Mouse (Mus musculus): ENCODE measurements around the gene Itga4. TPM values are rescaled to one million over a fixed set of nuclear protein-coding genes. Genes with fewer than 3 reads are reported as not detected.

Gene Itga4
- 6.5 and 8.2 TPM in 2 replicates for polyA plus RNA-seq (2015; fragmentation: Nextera tagmentation; extraction: Ambion mirVana)

GRCm38 (mm10) chr2:79255192-79256000, at the start of gene Itga4:
TSS of gene Itga4 (plus strand) at chr2:79255426.
- WGBS, result under 1% methylated on average over 39 of the region's 41 CpGs
- H3K27ac ChIP-seq, result peak within 1 kb of the TSS; percentile 61
- no peaks in the 10 kb centered on the region for H3K9me3 ChIP-seq
- peak; percentile 83 for ATAC-seq (ENCODE audit: borderline replicate concordance, extremely low read depth, low FRiP score, low TSS enrichment)
- H3K36me3 ChIP-seq, result no peaks in the 10 kb centered on the region
- H3K27me3 ChIP-seq, result 0 out of 2 replicates have a peak, but pooled peaks cover 10% of the 10 kb centered on the region
- H3K4me3 ChIP-seq, result peak within 1 kb of the TSS; percentile 51
- peak within 1 kb of the TSS; percentile 41 for H3K9ac ChIP-seq
- peak within 1 kb of the TSS; percentile 87 for H3K4me2 ChIP-seq
- H3K4me1 ChIP-seq, result peaks cover 17% of the 10 kb centered on the region

- Histone ChIP-seq H3K27me3 (no peaks in the 10 kb centered on the region), H3K4me3 (no peak overlapping the region), H3K9me3 (no peaks in the 10 kb centered on the region), H3K4me1 (no peaks in the 10 kb centered on the region), H3K27ac (no peak overlapping the region), H3K4me2 (no peak overlapping the region), H3K36me3 (no peaks in the 10 kb centered on the region), H3K9ac (no peak overlapping the region)
- ATAC-seq (ENCODE audit: borderline replicate concordance, extremely low read depth, low FRiP score, low TSS enrichment), result no peak
- 70% methylated on average over 4 of the region's 4 CpGs for WGBS
Observed at GRCm38 (mm10) chr2:79206191-79206755, 49.0 kb upstream of the Itga4 start.

GRCm38 (mm10) chr2:79214982-79215381, 40.2 kb upstream of the Itga4 start:
- no peak overlapping the region for H3K27ac ChIP-seq
- H3K4me3 ChIP-seq, result no peak overlapping the region
- no peak overlapping the region for H3K4me2 ChIP-seq
- no peaks in the 10 kb centered on the region for H3K9me3 ChIP-seq
- no peaks in the 10 kb centered on the region for H3K27me3 ChIP-seq
- no peaks in the 10 kb centered on the region for H3K36me3 ChIP-seq
- H3K4me1 ChIP-seq, result no peaks in the 10 kb centered on the region
- no peak for ATAC-seq (ENCODE audit: borderline replicate concordance, extremely low read depth, low FRiP score, low TSS enrichment)
- no peak overlapping the region for H3K9ac ChIP-seq

- no peak for ATAC-seq (ENCODE audit: borderline replicate concordance, extremely low read depth, low FRiP score, low TSS enrichment)
- H3K27ac ChIP-seq, result no peak overlapping the region
- no peaks in the 10 kb centered on the region for H3K27me3 ChIP-seq
- H3K36me3 ChIP-seq, result no peaks in the 10 kb centered on the region
- H3K9me3 ChIP-seq, result no peaks in the 10 kb centered on the region
- H3K4me2 ChIP-seq, result no peak overlapping the region
- no peak overlapping the region for H3K9ac ChIP-seq
- WGBS, result 73% methylated on average over 3 of the region's 3 CpGs
- no peaks in the 10 kb centered on the region for H3K4me1 ChIP-seq
- H3K4me3 ChIP-seq, result no peak overlapping the region
Observed at GRCm38 (mm10) chr2:79215479-79215878, 39.7 kb upstream of the Itga4 start.

GRCm38 (mm10) chr2:79224714-79225426, 30.4 kb upstream of the Itga4 start:
- 37% methylated on average over 3 of the region's 3 CpGs for WGBS
- Histone ChIP-seq H3K4me2 (no peak overlapping the region), H3K4me1 (no peaks in the 10 kb centered on the region), H3K27ac (no peak overlapping the region), H3K27me3 (no peaks in the 10 kb centered on the region), H3K9ac (no peak overlapping the region), H3K4me3 (no peak overlapping the region), H3K36me3 (no peaks in the 10 kb centered on the region), H3K9me3 (no peaks in the 10 kb centered on the region)
- no peak for ATAC-seq (ENCODE audit: borderline replicate concordance, extremely low read depth, low FRiP score, low TSS enrichment)

- WGBS, result 66% methylated on average over 4 of the region's 4 CpGs
- H3K4me3 ChIP-seq, result no peak overlapping the region
- no peaks in the 10 kb centered on the region for H3K36me3 ChIP-seq
- no peaks in the 10 kb centered on the region for H3K27me3 ChIP-seq
- H3K9ac ChIP-seq, result no peak overlapping the region
- ATAC-seq (ENCODE audit: borderline replicate concordance, extremely low read depth, low FRiP score, low TSS enrichment), result no peak
- no peaks in the 10 kb centered on the region for H3K9me3 ChIP-seq
- no peak overlapping the region for H3K27ac ChIP-seq
- H3K4me1 ChIP-seq, result no peaks in the 10 kb centered on the region
- H3K4me2 ChIP-seq, result no peak overlapping the region
Observed at GRCm38 (mm10) chr2:79227805-79228241, 27.4 kb upstream of the Itga4 start.

- H3K36me3 ChIP-seq, result no peaks in the 10 kb centered on the region
- WGBS, result 85% methylated on average over 4 of the region's 4 CpGs
- no peaks in the 10 kb centered on the region for H3K4me1 ChIP-seq
- no peaks in the 10 kb centered on the region for H3K9me3 ChIP-seq
- no peaks in the 10 kb centered on the region for H3K27me3 ChIP-seq
- H3K4me3 ChIP-seq, result no peak overlapping the region
- no peak overlapping the region for H3K4me2 ChIP-seq
- no peak overlapping the region for H3K9ac ChIP-seq
- H3K27ac ChIP-seq, result no peak overlapping the region
- ATAC-seq (ENCODE audit: borderline replicate concordance, extremely low read depth, low FRiP score, low TSS enrichment), result no peak
Observed at GRCm38 (mm10) chr2:79231056-79231949, 23.9 kb upstream of the Itga4 start.

GRCm38 (mm10) chr2:79235767-79236487, 19.3 kb upstream of the Itga4 start:
- 74% methylated on average over 8 of the region's 8 CpGs for WGBS
- ATAC-seq (ENCODE audit: borderline replicate concordance, extremely low read depth, low FRiP score, low TSS enrichment), result no peak

GRCm38 (mm10) chr2:79237216-79237615, 18.0 kb upstream of the Itga4 start:
- Histone ChIP-seq H3K9me3 (no peaks in the 10 kb centered on the region), H3K9ac (no peak overlapping the region), H3K4me1 (no peaks in the 10 kb centered on the region), H3K4me2 (no peak overlapping the region), H3K27ac (no peak overlapping the region), H3K4me3 (no peak overlapping the region), H3K27me3 (no peaks in the 10 kb centered on the region), H3K36me3 (no peaks in the 10 kb centered on the region)
- ATAC-seq (ENCODE audit: borderline replicate concordance, extremely low read depth, low FRiP score, low TSS enrichment), result no peak
- 57% methylated on average over 6 of the region's 6 CpGs for WGBS

More at GRCm38 (mm10) chr2:79235767-79236487, 19.3 kb upstream of the Itga4 start:
- H3K27me3 ChIP-seq, result no peaks in the 10 kb centered on the region
- H3K9me3 ChIP-seq, result no peaks in the 10 kb centered on the region
- no peak overlapping the region for H3K4me3 ChIP-seq
- no peak overlapping the region for H3K9ac ChIP-seq
- no peaks in the 10 kb centered on the region for H3K36me3 ChIP-seq
- no peak overlapping the region for H3K27ac ChIP-seq
- H3K4me1 ChIP-seq, result no peaks in the 10 kb centered on the region
- H3K4me2 ChIP-seq, result no peak overlapping the region

- Histone ChIP-seq H3K36me3 (no peaks in the 10 kb centered on the region), H3K4me2 (no peak overlapping the region), H3K9ac (no peak overlapping the region), H3K27ac (no peak overlapping the region), H3K4me1 (no peaks in the 10 kb centered on the region), H3K27me3 (no peaks in the 10 kb centered on the region), H3K4me3 (no peak overlapping the region), H3K9me3 (no peaks in the 10 kb centered on the region)
- no peak for ATAC-seq (ENCODE audit: borderline replicate concordance, extremely low read depth, low FRiP score, low TSS enrichment)
- 76% methylated on average over 5 of the region's 5 CpGs for WGBS
Observed at GRCm38 (mm10) chr2:79244276-79244675, 10.9 kb upstream of the Itga4 start.

- 86% methylated on average over 1 of the region's 1 CpGs for WGBS
- H3K4me1 ChIP-seq, result no peaks in the 10 kb centered on the region
- no peak overlapping the region for H3K9ac ChIP-seq
- H3K27me3 ChIP-seq, result no peaks in the 10 kb centered on the region
- H3K4me2 ChIP-seq, result no peak overlapping the region
- H3K9me3 ChIP-seq, result no peaks in the 10 kb centered on the region
- H3K27ac ChIP-seq, result no peak overlapping the region
- no peaks in the 10 kb centered on the region for H3K36me3 ChIP-seq
- H3K4me3 ChIP-seq, result no peak overlapping the region
- no peak for ATAC-seq (ENCODE audit: borderline replicate concordance, extremely low read depth, low FRiP score, low TSS enrichment)
Observed at GRCm38 (mm10) chr2:79244743-79245142, 10.5 kb upstream of the Itga4 start.
